Mouse (Mus musculus): ENCODE results near the gene Zfp213. TPM values are rescaled to one million over a fixed set of nuclear protein-coding genes. Genes with fewer than 3 reads are reported as not detected.
"Not testable (repeated sequence)": the region's sequence is repeated elsewhere in the genome, so short reads cannot be mapped to it uniquely, and the experiment has no call there.

The Zfp213 gene
- polyA plus RNA-seq, 1 experiment from 2014 or later, result 19.7 TPM

- Histone ChIP-seq H3K27me3 (replicated peaks; ENCODE audit: control insufficient read depth, insufficient read depth, low read length) (peaks cover 48% of the 10 kb centered on the region), H3K27ac (ENCODE audit: low read depth) (no peak overlapping the region), H3K9ac (ENCODE audit: low read length) (no peak overlapping the region), H3K4me1 (replicated peaks; ENCODE audit: control insufficient read depth, insufficient read depth, low read length) (no peaks in the 10 kb centered on the region; the same call in 1 of the 2 replicates), H3K36me3 (ENCODE audit: control insufficient read depth, insufficient read depth, low read length) (no peaks in the 10 kb centered on the region), H3K4me3 (ENCODE audit: low read depth, low read length) (no peak overlapping the region), H3K9me3 (ENCODE audit: control insufficient read depth, low read length) (no peaks in the 10 kb centered on the region), H3K4me2 (ENCODE audit: low read length) (no peak overlapping the region)
- no peak for DNase-seq (ENCODE audit: low spot score)
- 89% methylated on average over 5 of the region's 5 CpGs for WGBS
- ATAC-seq (replicated peaks; ENCODE audit: low FRiP score, low TSS enrichment, low read depth), result no peak
Measured at GRCm38 (mm10) chr17:23539608-23540007, 24.4 kb downstream of the Zfp213 start.

GRCm38 (mm10) chr17:23538299-23539015 lies 25.6 kb downstream of the Zfp213 start:
- DNase-seq (ENCODE audit: low spot score) (no peak), ATAC-seq (replicated peaks; ENCODE audit: low FRiP score, low TSS enrichment, low read depth) (no peak)
- 10% methylated on average over 21 of the region's 21 CpGs for WGBS

DNA sequence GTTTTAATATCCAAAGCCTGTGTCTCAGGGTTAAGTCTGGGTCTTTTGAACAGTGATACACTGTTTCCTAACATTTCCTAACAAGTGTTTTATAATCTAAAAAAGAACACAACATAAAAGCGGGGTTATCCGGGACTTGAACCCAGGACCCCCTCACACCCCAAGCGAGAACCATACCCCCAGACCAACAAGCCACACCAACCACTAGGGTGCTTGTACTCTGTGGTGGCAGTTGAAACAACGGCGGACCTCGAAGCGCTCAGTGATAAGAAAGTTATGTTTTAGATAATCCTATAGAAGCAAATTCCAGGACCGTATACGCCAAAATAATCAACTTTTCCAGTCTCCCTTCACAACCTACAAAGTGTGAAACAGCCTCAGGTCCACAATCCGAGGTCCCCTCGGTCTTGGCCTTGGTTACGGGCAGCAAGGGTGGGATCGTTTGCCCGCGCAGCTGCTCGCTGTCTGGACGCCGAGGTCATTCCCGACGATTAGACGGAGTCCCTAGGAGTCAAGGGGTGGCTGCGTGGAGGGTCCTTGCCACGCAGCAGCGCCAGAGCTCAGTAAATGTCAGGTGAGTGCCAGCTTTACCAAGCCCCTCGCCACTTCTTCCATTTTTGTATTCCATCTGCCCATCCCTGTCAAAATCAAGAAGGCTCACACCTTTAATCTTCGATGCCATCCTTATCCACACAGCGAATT lies 26.3 kb downstream of the Zfp213 start:
- peak overlapping the region; percentile 54 for H3K4me2 ChIP-seq (ENCODE audit: low read length)
- H3K4me3 ChIP-seq (ENCODE audit: low read depth, low read length), result peak overlapping the region; percentile 31
- no peak overlapping the region; the same call in 1 of the 2 replicates for H3K9ac ChIP-seq (ENCODE audit: low read length)
- no peaks in the 10 kb centered on the region for H3K9me3 ChIP-seq (ENCODE audit: control insufficient read depth, low read length)
- no peaks in the 10 kb centered on the region for H3K36me3 ChIP-seq (ENCODE audit: control insufficient read depth, insufficient read depth, low read length)
- peaks cover 54% of the 10 kb centered on the region for H3K27me3 ChIP-seq (replicated peaks; ENCODE audit: control insufficient read depth, insufficient read depth, low read length)
- DNase-seq (ENCODE audit: low spot score), result no peak
- H3K27ac ChIP-seq (ENCODE audit: low read depth), result no peak overlapping the region
- ATAC-seq (replicated peaks; ENCODE audit: low FRiP score, low TSS enrichment, low read depth), result no peak
- 5% methylated on average over 27 of the region's 27 CpGs for WGBS
- H3K4me1 ChIP-seq (replicated peaks; ENCODE audit: control insufficient read depth, insufficient read depth, low read length), result no peaks in the 10 kb centered on the region; the same call in 1 of the 2 replicates

More at GRCm38 (mm10) chr17:23538299-23539015, 25.6 kb downstream of the Zfp213 start:
- Histone ChIP-seq H3K9ac (ENCODE audit: low read length) (no peak overlapping the region; the same call in 1 of the 2 replicates), H3K4me3 (ENCODE audit: low read depth, low read length) (peak overlapping the region; percentile 31), H3K9me3 (ENCODE audit: control insufficient read depth, low read length) (no peaks in the 10 kb centered on the region), H3K27me3 (replicated peaks; ENCODE audit: control insufficient read depth, insufficient read depth, low read length) (peaks cover 54% of the 10 kb centered on the region), H3K27ac (ENCODE audit: low read depth) (no peak overlapping the region), H3K4me1 (replicated peaks; ENCODE audit: control insufficient read depth, insufficient read depth, low read length) (no peaks in the 10 kb centered on the region; the same call in 1 of the 2 replicates), H3K4me2 (ENCODE audit: low read length) (peak overlapping the region; percentile 54), H3K36me3 (ENCODE audit: control insufficient read depth, insufficient read depth, low read length) (no peaks in the 10 kb centered on the region)

- Histone ChIP-seq H3K4me3 (ENCODE audit: low read depth, low read length) (0 out of 2 replicates have a peak overlapping the region, but pooled peaks have one; percentile 8), H3K4me2 (ENCODE audit: low read length) (peak overlapping the region; percentile 29), H3K27me3 (replicated peaks; ENCODE audit: control insufficient read depth, insufficient read depth, low read length) (peaks cover 44% of the 10 kb centered on the region)
- not testable (repeated sequence) for H3K9me3 ChIP-seq (ENCODE audit: control insufficient read depth, low read length); H3K9ac ChIP-seq (ENCODE audit: low read length); H3K4me1 ChIP-seq (replicated peaks; ENCODE audit: control insufficient read depth, insufficient read depth, low read length); H3K36me3 ChIP-seq (ENCODE audit: control insufficient read depth, insufficient read depth, low read length); H3K27ac ChIP-seq (ENCODE audit: low read depth)
- ATAC-seq (replicated peaks; ENCODE audit: low FRiP score, low TSS enrichment, low read depth) (peak; percentile 51), DNase-seq (ENCODE audit: low spot score) (peak; percentile 66)
- under 1% methylated on average over 15 of the region's 29 CpGs for WGBS
Measured at GRCm38 (mm10) chr17:23535046-23535788, 28.8 kb downstream of the Zfp213 start.

- 0 out of 2 replicates have a peak, but pooled peaks have one; percentile 37 for ATAC-seq (replicated peaks; ENCODE audit: low FRiP score, low TSS enrichment, low read depth)
- peaks cover 30% of the 10 kb centered on the region for H3K27me3 ChIP-seq (replicated peaks; ENCODE audit: control insufficient read depth, insufficient read depth, low read length)
- not testable (repeated sequence) for H3K4me2 ChIP-seq (ENCODE audit: low read length); H3K9me3 ChIP-seq (ENCODE audit: control insufficient read depth, low read length); H3K9ac ChIP-seq (ENCODE audit: low read length); H3K27ac ChIP-seq (ENCODE audit: low read depth); H3K4me1 ChIP-seq (replicated peaks; ENCODE audit: control insufficient read depth, insufficient read depth, low read length); H3K4me3 ChIP-seq (ENCODE audit: low read depth, low read length); H3K36me3 ChIP-seq (ENCODE audit: control insufficient read depth, insufficient read depth, low read length); DNase-seq (ENCODE audit: low spot score)
- WGBS, result 9% methylated on average over 10 of the region's 23 CpGs
Measured at GRCm38 (mm10) chr17:23533591-23534490, 30.2 kb downstream of the Zfp213 start.

DNA sequence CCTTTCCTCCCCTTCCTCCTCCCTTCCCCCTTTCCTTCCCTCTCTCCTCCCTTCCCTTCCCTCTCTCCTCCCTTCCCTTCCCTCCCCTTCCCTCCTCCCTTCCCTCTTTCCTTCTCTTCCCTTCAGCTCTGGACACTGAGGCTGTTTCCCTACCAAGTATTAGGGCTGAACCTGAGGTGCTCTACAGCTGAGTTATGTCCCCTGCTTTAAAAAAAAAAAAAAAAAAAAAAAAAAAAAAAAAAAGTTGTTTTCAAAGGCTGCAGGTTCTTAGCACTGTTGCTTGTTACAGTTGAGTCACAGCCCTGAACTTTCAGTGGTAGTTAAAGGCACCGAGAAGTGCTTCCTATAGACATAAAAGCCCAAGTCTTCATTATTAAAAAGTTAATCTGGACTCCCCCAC lies 32.6 kb downstream of the Zfp213 start:
- not testable (repeated sequence) for H3K4me3 ChIP-seq (ENCODE audit: low read depth, low read length); H3K27ac ChIP-seq (ENCODE audit: low read depth); H3K9me3 ChIP-seq (ENCODE audit: control insufficient read depth, low read length); DNase-seq (ENCODE audit: low spot score); H3K4me2 ChIP-seq (ENCODE audit: low read length); H3K36me3 ChIP-seq (ENCODE audit: control insufficient read depth, insufficient read depth, low read length); H3K9ac ChIP-seq (ENCODE audit: low read length); ATAC-seq (replicated peaks; ENCODE audit: low FRiP score, low TSS enrichment, low read depth); H3K4me1 ChIP-seq (replicated peaks; ENCODE audit: control insufficient read depth, insufficient read depth, low read length)
- peaks cover 11% of the 10 kb centered on the region for H3K27me3 ChIP-seq (replicated peaks; ENCODE audit: control insufficient read depth, insufficient read depth, low read length)
- 25% methylated on average over 1 of the region's 1 CpGs for WGBS

DNA sequence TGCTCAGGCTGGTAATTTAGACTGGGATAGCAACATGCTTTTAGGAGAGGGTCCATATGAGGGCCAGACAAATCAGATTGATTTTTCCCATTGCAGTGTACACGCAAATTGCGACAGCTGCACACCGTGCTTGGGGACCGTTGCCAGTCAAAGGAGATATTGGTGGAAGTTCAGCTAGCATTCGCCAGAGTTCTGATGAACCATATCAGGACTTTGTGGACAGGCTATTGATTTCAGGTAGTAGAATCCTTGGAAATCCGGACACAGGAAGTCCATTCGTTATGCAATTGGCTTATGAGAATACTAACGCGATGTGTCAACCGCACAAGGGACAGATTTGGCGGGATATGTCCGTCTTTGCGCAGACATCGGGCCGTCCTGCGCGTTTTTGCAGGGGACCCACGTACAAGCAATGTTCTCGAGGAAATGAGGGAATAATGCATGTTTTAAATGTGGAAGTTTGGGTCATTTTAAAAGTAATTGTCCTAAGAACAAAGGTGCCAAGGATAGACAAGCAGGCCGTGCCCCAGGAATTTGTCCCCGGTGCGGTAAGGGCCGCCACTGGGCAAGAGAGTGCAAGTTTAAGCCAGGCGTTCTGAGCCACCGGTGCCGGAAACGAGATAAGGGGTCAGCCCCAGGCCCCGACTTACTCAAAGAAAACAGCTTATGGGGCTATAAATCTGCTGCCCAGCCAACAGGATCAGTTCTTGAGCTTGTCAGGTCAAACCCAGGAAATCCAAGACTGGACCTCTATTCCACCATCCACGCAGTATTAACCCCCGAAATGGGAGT lies 40.9 kb downstream of the Zfp213 start:
- ATAC-seq (replicated peaks; ENCODE audit: low FRiP score, low TSS enrichment, low read depth); H3K4me2 ChIP-seq (ENCODE audit: low read length): not testable (repeated sequence)

More for the DNA sequence above, 40.9 kb downstream of the Zfp213 start:
- not testable (repeated sequence) for H3K27me3 ChIP-seq (replicated peaks; ENCODE audit: control insufficient read depth, insufficient read depth, low read length); H3K27ac ChIP-seq (ENCODE audit: low read depth); H3K4me1 ChIP-seq (replicated peaks; ENCODE audit: control insufficient read depth, insufficient read depth, low read length); H3K9me3 ChIP-seq (ENCODE audit: control insufficient read depth, low read length); DNase-seq (ENCODE audit: low spot score); H3K4me3 ChIP-seq (ENCODE audit: low read depth, low read length); H3K9ac ChIP-seq (ENCODE audit: low read length); H3K36me3 ChIP-seq (ENCODE audit: control insufficient read depth, insufficient read depth, low read length)
- 64% methylated on average over 30 of the region's 30 CpGs for WGBS

Data from intestine, embryonic 14.5 days (tissue).